Mouse (Mus musculus): ENCODE data around the gene Rcn2.
A peak's percentile ranks its signal among the peaks of the same experiment; 100 is the strongest.
"Not testable (repeated sequence)": the region's sequence is repeated elsewhere in the genome, so short reads cannot be mapped to it uniquely, and the experiment has no call there.

The Rcn2 gene

GRCm38 (mm10) chr9:56041372-56042180 is at the start of gene Rcn2:
Gene Rcn2 (plus strand): TSS chr9:56041845.
- peak; percentile 97 for DNase-seq (ENCODE audit: extremely low read depth, insufficient read length, low spot score)

- DNase-seq (ENCODE audit: extremely low read depth, insufficient read length, low spot score), result not testable (repeated sequence)
Measured at GRCm38 (mm10) chr9:56004679-56005078, 37.0 kb upstream of the Rcn2 start.

- DNase-seq (ENCODE audit: extremely low read depth, insufficient read length, low spot score), result no peak
Measured at GRCm38 (mm10) chr9:56010450-56010849, 31.2 kb upstream of the Rcn2 start, which contains the start of gene 4930563M21Rik. Gene 4930563M21Rik (minus strand): TSS chr9:56010550.

- DNase-seq (ENCODE audit: extremely low read depth, insufficient read length, low spot score), result no peak
Measured at GRCm38 (mm10) chr9:56024772-56025171, 16.9 kb upstream of the Rcn2 start.

GRCm38 (mm10) chr9:56027292-56027691 is 14.4 kb upstream of the Rcn2 start:
- DNase-seq (ENCODE audit: extremely low read depth, insufficient read length, low spot score), result no peak

GRCm38 (mm10) chr9:56032219-56032618 is 9.4 kb upstream of the Rcn2 start:
- no peak for DNase-seq (ENCODE audit: extremely low read depth, insufficient read length, low spot score)

GRCm38 (mm10) chr9:56042181-56042621 is 556 bp downstream of the Rcn2 start:
- no peak for DNase-seq (ENCODE audit: extremely low read depth, insufficient read length, low spot score)

GRCm38 (mm10) chr9:56053796-56054195 is 12.2 kb downstream of the Rcn2 start:
- no peak for DNase-seq (ENCODE audit: extremely low read depth, insufficient read length, low spot score)

GRCm38 (mm10) chr9:56056147-56056546 is 14.5 kb downstream of the Rcn2 start:
- no peak for DNase-seq (ENCODE audit: extremely low read depth, insufficient read length, low spot score)

- no peak for DNase-seq (ENCODE audit: extremely low read depth, insufficient read length, low spot score)
Measured at GRCm38 (mm10) chr9:56062336-56062735, 20.7 kb downstream of the Rcn2 start.

- no peak for DNase-seq (ENCODE audit: extremely low read depth, insufficient read length, low spot score)
Measured at GRCm38 (mm10) chr9:56065011-56065410, 23.4 kb downstream of the Rcn2 start.

- DNase-seq (ENCODE audit: extremely low read depth, insufficient read length, low spot score), result no peak
Measured at GRCm38 (mm10) chr9:56067964-56068363, 26.3 kb downstream of the Rcn2 start.

GRCm38 (mm10) chr9:56068630-56069029 is 27.0 kb downstream of the Rcn2 start:
- no peak for DNase-seq (ENCODE audit: extremely low read depth, insufficient read length, low spot score)

GRCm38 (mm10) chr9:56072861-56073260 is 31.2 kb downstream of the Rcn2 start:
- DNase-seq (ENCODE audit: extremely low read depth, insufficient read length, low spot score), result no peak

GRCm38 (mm10) chr9:56074863-56075262 is 33.2 kb downstream of the Rcn2 start:
- DNase-seq (ENCODE audit: extremely low read depth, insufficient read length, low spot score), result no peak

- peak; percentile 53 for DNase-seq (ENCODE audit: extremely low read depth, insufficient read length, low spot score)
Measured at GRCm38 (mm10) chr9:56075264-56075663, 33.6 kb downstream of the Rcn2 start.

- no peak for DNase-seq (ENCODE audit: extremely low read depth, insufficient read length, low spot score)
Measured at GRCm38 (mm10) chr9:56075901-56076620, 34.4 kb downstream of the Rcn2 start.

- DNase-seq (ENCODE audit: extremely low read depth, insufficient read length, low spot score), result no peak
Measured at GRCm38 (mm10) chr9:56079587-56079986, 37.9 kb downstream of the Rcn2 start.

GRCm38 (mm10) chr9:56086524-56086923 is 44.9 kb downstream of the Rcn2 start:
- DNase-seq (ENCODE audit: extremely low read depth, insufficient read length, low spot score), result no peak

- DNase-seq (ENCODE audit: extremely low read depth, insufficient read length, low spot score), result peak; percentile 89
Measured at GRCm38 (mm10) chr9:56089778-56090520, 48.3 kb downstream of the Rcn2 start, which contains the start of gene Pstpip1. Gene Pstpip1 (plus strand): TSS chr9:56089962.

All from 3134 (cell line).